Mouse (Mus musculus) liver, embryonic 14.5 days (tissue): ENCODE measurements at regions not wholly inside any gene's neighbourhood (a gene's known extent, or its start where the extent isn't known, plus 50 kb on each side); places are given as distances from the start of the nearest gene placed in this dataset.

ENCODE experiments used
- ATAC-seq: fragments of 200-750 bp; cut with Nextera tagmentation; 2 replicates; pipeline ENCODE4 v1.8.0; 2017; ENCODE audit warnings: moderate number of reproducible peaks, mild to moderate bottlenecking, moderate library complexity; ENCODE audit not compliant: insufficient read depth
- DNase-seq, 3 experiments: peaks; one replicate each; pipeline ENCODE4 v3.0.0-alpha.2; 2012 to 2013; ENCODE audit warnings: low read depth in 3 of 3, low spot score in 3 of 3
- H3K27ac ChIP-seq: fragments of 300-500 bp; sonication (generic); 2 replicates; pipeline ENCODE4 v1.5.1; 2014; ENCODE audit warnings: moderate library complexity, mild to moderate bottlenecking, control low read depth, inconsistent platforms
- H3K27me3 ChIP-seq: fragments of 300-500 bp; sonication (generic); 2 replicates; pipeline ENCODE4 v1.6.1; 2014; ENCODE audit warnings: mild to moderate bottlenecking, low read length, moderate library complexity; ENCODE audit not compliant: control insufficient read depth, insufficient read depth
- H3K36me3 ChIP-seq: fragments of 300-500 bp; sonication (generic); replicated peaks from 2 replicates; pipeline ENCODE4 v1.6.1; 2014; ENCODE audit warnings: low read depth; ENCODE audit not compliant: control insufficient read depth, insufficient read depth
- H3K4me1 ChIP-seq, 2 experiments: fragments of 200-500 bp in 1 of 2; fragments of 300-500 bp in 1 of 2; sonication (generic) in 1 of 2; replicated peaks; 2 replicates each; pipeline ENCODE4 v1.6.1; 2012 to 2014; ENCODE audit warnings: antibody characterized with exemption in 1 of 2, inconsistent platforms in 1 of 2, low read length in 1 of 2; ENCODE audit not compliant: control insufficient read depth in 2 of 2, insufficient read depth in 2 of 2
- H3K4me2 ChIP-seq: fragments of 300-500 bp; sonication (generic); 2 replicates; pipeline ENCODE4 v1.6.1; 2014; ENCODE audit warnings: low read depth, mild to moderate bottlenecking, control low read depth, moderate library complexity
- H3K4me3 ChIP-seq, 2 experiments: fragments of 200-500 bp in 1 of 2; fragments of 300-500 bp in 1 of 2; sonication (generic) in 1 of 2; 2 replicates each; pipeline ENCODE4 v1.5.1; 2012 to 2014; ENCODE audit warnings: low read depth in 2 of 2, low read length in 2 of 2, mild to moderate bottlenecking in 2 of 2, control low read depth in 1 of 2, inconsistent platforms in 1 of 2, moderate library complexity in 1 of 2; ENCODE audit not compliant: insufficient read depth in 1 of 2
- H3K9ac ChIP-seq: fragments of 300-500 bp; sonication (generic); replicated peaks from 2 replicates; pipeline ENCODE4 v1.6.1; 2014; ENCODE audit warnings: mild to moderate bottlenecking, control low read depth, moderate library complexity
- H3K9me3 ChIP-seq: fragments of 300-500 bp; sonication (generic); 2 replicates; pipeline ENCODE4 v1.6.1; 2016; ENCODE audit warnings: low read length, mixed read lengths; ENCODE audit not compliant: control insufficient read depth
- CTCF ChIP-seq: IDR thresholded peaks from 2 replicates; pipeline ENCODE4 v1.5.1; 2016; ENCODE audit warnings: antibody characterized with exemption, low read depth, control low read depth
- EP300 ChIP-seq: IDR thresholded peaks from 2 replicates; pipeline ENCODE4 v1.6.1; 2016; ENCODE audit warnings: antibody characterized with exemption, low read depth
- WGBS: fragments of 180-500 bp; shearing (Covaris S2); extraction: QIAGEN DNeasy Blood & Tissue Kit; methylation state at CpG from one replicate; pipeline ENCODE4 v1.1.7; 2014; ENCODE audit not compliant: insufficient replicate concordance; 5-methylcytosine and 5-hydroxymethylcytosine counted together

DNA sequence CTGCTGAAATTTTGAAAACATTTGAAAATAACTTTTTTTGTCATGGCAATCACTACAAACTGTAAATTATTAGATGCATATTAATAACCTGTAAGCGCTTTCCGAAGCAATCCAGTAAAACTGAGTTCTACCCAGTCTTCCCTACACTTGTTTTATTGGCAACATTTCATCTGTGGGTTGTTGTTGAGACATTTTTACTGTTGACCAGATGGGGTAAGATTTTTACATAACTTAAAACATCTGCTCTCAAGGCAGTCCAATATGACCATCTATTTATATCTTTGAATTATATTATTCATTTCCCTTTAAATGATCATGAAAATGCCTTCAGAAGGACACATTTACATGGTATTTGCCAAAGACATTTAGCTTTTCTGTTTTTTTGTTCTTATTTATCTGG is 520.5 kb downstream of the Olfm4 start:
- no peak for TF ChIP-seq CTCF
- no peak for TF ChIP-seq EP300

DNA sequence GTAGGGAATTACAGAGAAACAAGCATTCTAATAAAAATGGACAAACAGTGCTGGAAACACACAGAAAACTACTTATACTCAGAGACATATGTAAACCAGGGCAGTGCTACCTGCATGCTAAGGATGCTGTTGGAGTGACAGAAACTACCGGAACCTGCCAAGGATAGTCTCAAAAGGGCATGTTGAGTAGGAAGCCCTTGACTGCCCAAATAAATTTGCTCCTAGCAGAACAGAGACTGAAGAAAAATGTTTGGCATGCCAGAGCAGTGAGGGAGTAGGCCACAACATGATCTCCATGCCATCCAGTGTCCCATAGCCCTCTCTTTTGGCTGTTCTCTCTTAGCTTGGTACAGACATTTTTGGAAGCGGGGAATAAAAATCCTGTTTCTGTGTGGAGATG is 532.7 kb downstream of the Olfm4 start:
- ATAC-seq (no peak), DNase-seq (no peak)
- Histone ChIP-seq H3K9me3 (no peaks in the 10 kb centered on the region), H3K9ac (no peak overlapping the region), H3K4me2 (no peak overlapping the region), H3K36me3 (no peaks in the 10 kb centered on the region), H3K4me1 (no peaks in the 10 kb centered on the region), H3K4me3 (no peak overlapping the region), H3K27ac (no peak overlapping the region), H3K27me3 (no peaks in the 10 kb centered on the region)
- no peak for TF ChIP-seq CTCF
- no peak for TF ChIP-seq EP300
- 78% methylated on average over 2 of the region's 2 CpGs for WGBS

More for the DNA sequence above, 520.5 kb downstream of the Olfm4 start:
- Histone ChIP-seq H3K4me1 (no peaks in the 10 kb centered on the region), H3K36me3 (no peaks in the 10 kb centered on the region), H3K27me3 (no peaks in the 10 kb centered on the region), H3K9ac (no peak overlapping the region), H3K4me2 (no peak overlapping the region), H3K9me3 (no peaks in the 10 kb centered on the region), H3K4me3 (no peak overlapping the region), H3K27ac (no peak overlapping the region)
- no peak for DNase-seq
- no peak for ATAC-seq
- 75% methylated on average over 2 of the region's 2 CpGs for WGBS

DNA sequence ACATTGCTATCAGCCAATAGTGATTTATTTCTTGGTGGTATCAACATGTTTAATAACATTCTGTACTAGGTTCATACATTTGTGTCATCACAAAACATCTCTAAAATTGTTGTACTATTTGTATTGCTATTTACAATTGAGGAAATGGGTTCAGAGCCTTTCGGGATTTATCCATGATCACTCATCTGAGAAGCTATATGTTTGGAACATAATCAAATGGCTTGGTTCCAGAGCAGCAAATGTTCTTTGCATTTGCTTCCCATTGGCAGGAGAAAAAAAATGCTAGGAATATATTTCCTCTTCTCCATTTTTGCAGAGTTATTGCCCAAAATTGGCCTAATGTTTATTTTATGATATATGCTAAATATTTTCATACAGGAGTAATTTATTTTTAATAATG is 537.3 kb downstream of the Olfm4 start:
- no peaks in the 10 kb centered on the region for H3K27me3 ChIP-seq
- WGBS = 44% methylated on average over 1 of the region's 1 CpGs
- no peak overlapping the region for H3K27ac ChIP-seq
- no peak overlapping the region for H3K4me2 ChIP-seq
- H3K9me3 ChIP-seq = no peaks in the 10 kb centered on the region
- H3K36me3 ChIP-seq = no peaks in the 10 kb centered on the region
- no peak for TF ChIP-seq CTCF
- no peak for TF ChIP-seq EP300
- no peak for ATAC-seq
- no peak overlapping the region for H3K4me3 ChIP-seq
- no peak overlapping the region for H3K9ac ChIP-seq
- no peak for DNase-seq
- no peaks in the 10 kb centered on the region for H3K4me1 ChIP-seq

DNA sequence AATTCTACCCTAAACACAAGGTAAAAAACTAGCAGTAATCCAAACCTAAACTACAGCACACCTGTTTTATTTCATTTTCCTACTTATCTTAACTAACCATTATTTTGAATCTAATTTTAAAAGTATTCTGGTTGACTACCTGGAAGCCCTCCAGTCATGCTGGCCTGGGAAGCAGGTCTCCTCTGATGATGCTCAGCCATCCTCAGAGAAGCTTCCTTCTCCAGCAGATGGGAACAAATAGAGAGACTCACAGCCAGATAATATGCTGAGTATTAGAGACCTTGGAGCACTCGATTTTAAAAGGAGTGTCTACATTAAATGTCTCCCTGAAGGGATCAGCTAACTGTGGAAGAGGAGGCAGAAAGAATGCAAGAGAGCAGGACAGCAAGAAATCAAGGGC is 537.8 kb downstream of the Olfm4 start:
- Histone ChIP-seq H3K4me3 (no peak overlapping the region), H3K27me3 (no peaks in the 10 kb centered on the region), H3K36me3 (no peaks in the 10 kb centered on the region), H3K9me3 (no peaks in the 10 kb centered on the region), H3K27ac (no peak overlapping the region), H3K9ac (no peak overlapping the region), H3K4me1 (no peaks in the 10 kb centered on the region), H3K4me2 (no peak overlapping the region)
- DNase-seq = no peak
- ATAC-seq = no peak
- 24% methylated on average over 1 of the region's 1 CpGs for WGBS
- TF ChIP-seq EP300 (no peak), CTCF (no peak)

DNA sequence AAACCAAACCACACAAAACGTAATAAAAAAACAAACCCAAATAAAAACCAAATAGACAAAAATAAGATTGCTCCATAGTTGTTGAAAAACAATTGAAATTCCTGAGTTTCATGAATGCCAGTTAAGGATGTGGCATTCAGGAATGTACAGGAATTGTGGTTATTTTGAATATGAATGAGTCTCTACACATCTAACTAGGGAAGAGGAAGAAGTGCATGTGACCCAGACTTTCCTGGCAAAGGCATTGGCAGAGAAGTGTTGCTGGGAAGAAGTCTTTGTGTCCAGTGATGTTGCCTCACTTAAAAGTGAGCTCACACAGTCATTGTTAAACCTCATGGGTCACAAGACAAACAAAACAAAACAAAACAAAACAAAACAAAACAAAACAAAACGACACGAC is 538.7 kb downstream of the Olfm4 start:
- ATAC-seq (no peak), DNase-seq (no peak)
- no peak overlapping the region for H3K4me3 ChIP-seq

More for the DNA sequence above, 538.7 kb downstream of the Olfm4 start:
- Histone ChIP-seq H3K9ac (no peak overlapping the region), H3K4me2 (no peak overlapping the region), H3K9me3 (no peaks in the 10 kb centered on the region), H3K4me1 (no peaks in the 10 kb centered on the region), H3K27me3 (no peaks in the 10 kb centered on the region), H3K36me3 (no peaks in the 10 kb centered on the region), H3K27ac (no peak overlapping the region)
- WGBS = 53% methylated on average over 3 of the region's 3 CpGs
- TF ChIP-seq EP300 = no peak
- TF ChIP-seq CTCF = no peak
